Mouse (Mus musculus) olfactory bulb, adult 2 months (tissue): ENCODE measurements at regions not wholly inside any gene's neighbourhood (a gene's known extent, or its start where the extent isn't known, plus 50 kb on each side); places are given as distances from the start of the nearest gene placed in this dataset.

Experiments used
- H3K27ac ChIP-seq: fragments of 200-500 bp; 2 replicates; pipeline ENCODE4 v1.5.1; 2012; ENCODE audit warnings: low read depth, low read length; ENCODE audit not compliant: insufficient read depth
- H3K4me1 ChIP-seq: fragments of 200-500 bp; 2 replicates; pipeline ENCODE4 v1.6.1; 2012; ENCODE audit warnings: low read length; ENCODE audit not compliant: control insufficient read depth, insufficient read depth
- H3K4me3 ChIP-seq: fragments of 200-500 bp; 2 replicates; pipeline ENCODE4 v1.5.1; 2012; ENCODE audit warnings: mild to moderate bottlenecking, low read depth, low read length, moderate library complexity; ENCODE audit not compliant: insufficient read depth
- CTCF ChIP-seq: fragments of 200-500 bp; IDR thresholded peaks from 2 replicates; pipeline ENCODE4 v1.5.1; 2012; ENCODE audit warnings: low read depth, mild to moderate bottlenecking, low read length, moderate library complexity; ENCODE audit not compliant: insufficient read depth
- POLR2A ChIP-seq: fragments of 200-500 bp; IDR thresholded peaks from 2 replicates; pipeline ENCODE4 v1.6.1; 2012; ENCODE audit warnings: mild to moderate bottlenecking, low read depth, low read length, moderate library complexity; ENCODE audit not compliant: insufficient read depth
- WGBS: fragments of 180-500 bp; shearing (Covaris S2); methylation state at CpG from one replicate; pipeline ENCODE4 v1.1.7; 2018; 5-methylcytosine and 5-hydroxymethylcytosine counted together

GRCm38 (mm10) chr15:27381565-27381964, 84.9 kb upstream of the Ank start:
- H3K4me3 ChIP-seq: no peak overlapping the region
- no peak overlapping the region for H3K27ac ChIP-seq
- 81% methylated on average over 2 of the region's 2 CpGs for WGBS
- TF ChIP-seq CTCF: no peak
- no peak for TF ChIP-seq POLR2A
- H3K4me1 ChIP-seq: no peaks in the 10 kb centered on the region

- TF ChIP-seq CTCF: no peak
- no peak for TF ChIP-seq POLR2A
- Histone ChIP-seq H3K4me3 (no peak overlapping the region), H3K4me1 (no peaks in the 10 kb centered on the region), H3K27ac (no peak overlapping the region)
- WGBS: 99% methylated on average over 2 of the region's 2 CpGs
Observed at GRCm38 (mm10) chr15:27390567-27390966, 75.9 kb upstream of the Ank start.

GRCm38 (mm10) chr15:27405721-27406161, 60.7 kb upstream of the Ank start:
- Histone ChIP-seq H3K27ac (no peak overlapping the region), H3K4me1 (no peaks in the 10 kb centered on the region), H3K4me3 (no peak overlapping the region)
- TF ChIP-seq POLR2A: no peak
- TF ChIP-seq CTCF: no peak
- WGBS: 48% methylated on average over 20 of the region's 20 CpGs

DNA sequence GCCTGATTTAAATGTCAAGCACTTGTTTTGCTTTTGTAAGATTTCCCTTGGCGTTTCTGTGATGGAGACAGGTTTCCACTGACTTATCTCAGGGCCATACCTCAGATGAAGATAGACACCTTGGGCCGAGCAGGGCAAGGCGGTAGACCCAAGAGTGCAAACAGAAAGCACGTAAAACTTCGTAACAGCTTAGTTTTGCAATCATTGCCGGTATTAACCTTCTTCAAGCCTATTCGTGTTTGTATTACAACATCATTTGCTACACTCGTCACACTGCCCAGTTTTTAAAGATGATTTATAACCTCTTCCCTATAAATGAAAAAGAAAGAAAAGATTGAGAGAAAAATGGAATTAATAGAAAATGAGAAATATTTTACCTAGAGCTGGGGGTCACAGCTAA, 56.6 kb upstream of the Ank start:
- 96% methylated on average over 8 of the region's 8 CpGs for WGBS
- TF ChIP-seq POLR2A: no peak
- TF ChIP-seq CTCF: no peak

GRCm38 (mm10) chr15:27412304-27412703, 54.2 kb upstream of the Ank start:
- Histone ChIP-seq H3K27ac (no peak overlapping the region), H3K4me3 (no peak overlapping the region), H3K4me1 (no peaks in the 10 kb centered on the region)
- TF ChIP-seq POLR2A (no peak), CTCF (no peak)
- WGBS: 57% methylated on average over 2 of the region's 2 CpGs

More for the DNA sequence above, 56.6 kb upstream of the Ank start:
- Histone ChIP-seq H3K4me1 (no peaks in the 10 kb centered on the region), H3K4me3 (no peak overlapping the region), H3K27ac (no peak overlapping the region)

GRCm38 (mm10) chr15:27412761-27413160, 53.7 kb upstream of the Ank start:
- H3K4me1 ChIP-seq: no peaks in the 10 kb centered on the region
- H3K27ac ChIP-seq: no peak overlapping the region
- TF ChIP-seq POLR2A (no peak), CTCF (no peak)
- 46% methylated on average over 1 of the region's 1 CpGs for WGBS
- no peak overlapping the region for H3K4me3 ChIP-seq

DNA sequence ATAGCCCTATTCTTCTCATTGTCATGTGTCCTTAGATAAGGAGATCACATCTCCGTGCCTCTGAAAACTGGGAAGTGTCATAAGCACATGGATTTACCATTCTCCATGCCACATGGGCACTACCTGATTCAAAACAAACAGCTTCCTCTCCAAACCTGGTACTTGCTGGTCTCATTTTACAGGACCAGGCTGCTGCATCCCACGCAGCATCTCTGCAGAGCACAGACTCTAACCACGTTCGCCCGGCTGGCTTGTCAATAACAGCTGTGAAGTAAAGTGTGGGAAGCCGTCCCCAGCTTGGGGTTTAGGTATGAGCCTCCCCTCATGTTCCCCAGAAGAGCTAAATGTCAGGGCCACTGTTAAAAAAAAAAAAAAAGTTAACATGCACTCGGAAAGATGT, 53.0 kb upstream of the Ank start:
- H3K4me1 ChIP-seq: no peaks in the 10 kb centered on the region
- no peak overlapping the region for H3K27ac ChIP-seq
- 84% methylated on average over 7 of the region's 7 CpGs for WGBS
- H3K4me3 ChIP-seq: no peak overlapping the region
- TF ChIP-seq POLR2A: no peak
- no peak for TF ChIP-seq CTCF

DNA sequence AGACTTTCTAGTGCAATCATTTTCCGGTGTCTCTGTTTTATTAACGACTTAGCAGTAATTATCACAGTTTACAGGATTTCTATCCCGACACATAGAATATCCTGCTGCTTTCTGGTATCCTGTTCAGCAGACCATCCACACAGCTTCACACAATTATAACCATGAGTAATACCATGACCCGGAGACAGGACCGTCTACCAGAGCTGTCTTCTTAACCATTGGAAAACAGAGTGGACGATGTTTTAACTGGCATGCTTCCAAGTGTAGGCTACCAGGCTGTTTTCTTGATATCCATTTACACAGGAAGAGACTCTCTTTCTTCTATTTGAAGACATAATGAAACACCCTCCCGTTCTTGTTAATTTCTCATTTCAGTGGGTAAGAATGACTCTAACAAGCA, 51.7 kb upstream of the Ank start:
- TF ChIP-seq CTCF: no peak
- TF ChIP-seq POLR2A: no peak
- 43% methylated on average over 7 of the region's 7 CpGs for WGBS
- no peak overlapping the region for H3K4me3 ChIP-seq

More for the DNA sequence above, 51.7 kb upstream of the Ank start:
- no peaks in the 10 kb centered on the region for H3K4me1 ChIP-seq
- H3K27ac ChIP-seq: no peak overlapping the region
